8 mouse cellular contexts compared by ENCODE assay signal in the genomic region with DNA sequence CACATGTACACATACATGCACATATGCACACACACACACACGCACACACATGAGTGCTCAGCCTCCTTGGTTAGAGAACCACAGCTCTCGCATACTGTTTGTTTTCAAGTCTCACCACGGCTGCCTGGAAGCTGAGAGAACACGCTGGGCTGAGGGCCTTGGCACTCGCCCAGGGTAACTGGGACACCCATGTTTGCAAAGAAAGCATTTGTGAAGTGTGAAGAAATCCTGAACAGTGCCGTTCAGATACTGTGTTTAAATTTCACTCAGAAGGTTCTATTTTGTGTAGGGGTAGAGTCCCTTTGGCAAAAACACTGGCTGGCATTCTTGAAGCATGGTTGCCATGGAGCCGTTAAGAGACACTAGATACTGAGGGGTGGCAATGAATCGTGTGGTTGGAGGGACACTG.
A peak's percentile ranks its signal among the peaks of the same experiment; 100 is the strongest.
DNase-seq lines count a peak whose midpoint lies in the region; ATAC-seq lines count a peak whose summit lies in the region.

No protein-coding gene starts in this region.

- no peaks in the 10 kb centered on the region for H3K36me3 ChIP-seq in heart, embryonic 13.5 days
- no peaks in the 10 kb centered on the region for H3K36me3 ChIP-seq in heart, embryonic 16.5 days (ENCODE audit: control insufficient read depth, insufficient read depth)

- no peaks in the 10 kb centered on the region for H3K9me3 ChIP-seq in heart, embryonic 13.5 days
- H3K9me3 ChIP-seq in heart, embryonic 16.5 days (replicated peaks; ENCODE audit: control insufficient read depth, low read length) = no peaks in the 10 kb centered on the region

- no peak for ATAC-seq in heart, embryonic 13.5 days (ENCODE audit: extremely low read depth, insufficient number of reproducible peaks, low FRiP score, low TSS enrichment)
- ATAC-seq in heart, embryonic 16.5 days (replicated peaks; ENCODE audit: extremely low read depth, insufficient read depth, low FRiP score) = peak; percentile 43
- ATAC-seq in erythroblast, adult 5-6 weeks (replicated peaks; ENCODE audit: low FRiP score, poor library complexity, severe bottlenecking) = no peak

- no peak for DNase-seq in heart, adult 8-10 months (ENCODE audit: low spot score)
- peak; percentile 28 to 80 for DNase-seq in left cerebral cortex, adult 8-10 months (ENCODE audit: low spot score in 2 of 2)
- peak; percentile 87 for DNase-seq in right cerebral cortex, adult 18-20 months
- DNase-seq in embryo, embryonic 11 days = no peak
- no peak for DNase-seq in adrenal gland, adult (ENCODE audit: inconsistent age in 2 of 2, low spot score in 1 of 2)

- peaks cover 17% of the 10 kb centered on the region for H3K27me3 ChIP-seq in heart, embryonic 13.5 days (replicated peaks)
- no peaks in the 10 kb centered on the region for H3K27me3 ChIP-seq in heart, embryonic 16.5 days (ENCODE audit: control insufficient read depth, insufficient read depth, low read length)

- H3K4me2 ChIP-seq in heart, embryonic 13.5 days = no peak overlapping the region
- H3K4me2 ChIP-seq in heart, embryonic 16.5 days (ENCODE audit: low read depth, low read length) = no peak overlapping the region

- H3K4me1 ChIP-seq in heart, embryonic 13.5 days = peaks cover 30% of the 10 kb centered on the region
- peaks cover 24% of the 10 kb centered on the region for H3K4me1 ChIP-seq in heart, embryonic 16.5 days (ENCODE audit: control insufficient read depth, insufficient read depth, low read length)

- H3K27ac ChIP-seq in heart, embryonic 13.5 days (replicated peaks) = peak overlapping the region; percentile 25
- H3K27ac ChIP-seq in heart, embryonic 16.5 days (ENCODE audit: low read length) = 0 out of 2 replicates have a peak overlapping the region, but pooled peaks have one; percentile 28

- H3K4me3 ChIP-seq in heart, embryonic 13.5 days = no peak overlapping the region
- no peak overlapping the region for H3K4me3 ChIP-seq in heart, embryonic 16.5 days (ENCODE audit: low read length)

- no peak overlapping the region for H3K9ac ChIP-seq in heart, embryonic 13.5 days
- no peak overlapping the region for H3K9ac ChIP-seq in heart, embryonic 16.5 days (ENCODE audit: low read length)

- WGBS in heart, embryonic 13.5 days = 42% methylated on average over 8 of the region's 8 CpGs
- WGBS in heart, embryonic 16.5 days = 33% methylated on average over 8 of the region's 8 CpGs

Comparison
In these comparisons a context has a peak if more than half of its experiments do, and no peak if none do; other contexts are left out.
1. DNase-seq: peak in left cerebral cortex, adult 8-10 months (2 of 2) and right cerebral cortex, adult 18-20 months (single experiment); none in heart, adult 8-10 months (single experiment), embryo, embryonic 11 days (single experiment) and adrenal gland, adult (0 of 2).